Mouse (Mus musculus): ENCODE measurements around the gene Col4a3bp. TPM values are rescaled to one million over a fixed set of nuclear protein-coding genes. Genes with fewer than 3 reads are reported as not detected.
"Not testable (repeated sequence)": the region's sequence is repeated elsewhere in the genome, so short reads cannot be mapped to it uniquely, and the experiment has no call there.

Col4a3bp gene
- polyA plus RNA-seq, 2 experiments = 4.5 to 5.7 TPM

DNA sequence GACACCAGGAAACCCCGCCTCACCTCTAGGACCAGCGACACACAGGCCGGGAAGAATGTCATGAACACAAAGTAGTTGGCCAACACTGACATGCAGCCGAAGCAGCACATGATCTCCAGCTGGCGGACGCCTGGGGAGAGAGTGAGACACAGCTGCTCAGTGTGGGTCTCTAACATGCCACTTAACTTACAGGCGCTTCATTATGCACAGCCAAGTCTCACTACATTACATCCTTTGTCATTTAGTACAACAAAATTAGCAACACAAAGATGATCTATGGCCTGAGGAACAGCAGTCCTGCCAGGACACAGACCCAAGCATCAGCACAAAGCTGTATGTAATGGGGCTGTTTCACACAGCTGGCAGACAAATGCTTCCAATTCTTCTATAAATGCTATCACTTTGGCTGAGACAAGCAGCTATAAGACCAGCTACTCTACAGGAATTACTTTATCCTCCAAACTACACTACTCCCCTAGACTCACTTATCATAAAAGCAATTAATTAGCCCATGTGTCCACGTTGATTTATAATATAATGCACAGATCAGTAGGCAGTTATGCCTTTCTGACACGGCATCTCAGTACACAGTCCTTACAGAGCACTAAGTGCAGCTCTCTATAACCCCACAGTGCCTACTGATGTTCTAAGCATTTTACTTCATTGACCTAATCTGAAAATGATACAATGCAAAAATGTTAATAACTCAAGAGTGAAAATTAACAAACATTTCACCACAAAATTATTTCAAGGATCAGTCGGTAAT is 117.9 kb downstream of the Col4a3bp start:
- H3K4me3 ChIP-seq (ENCODE audit: insufficient read depth in 1 of 2, low read depth in 2 of 2, low read length in 2 of 2) = no peak overlapping the region
- no peak for DNase-seq (ENCODE audit: low read depth in 3 of 3, low spot score in 3 of 3)
- no peak for TF ChIP-seq EP300 (IDR thresholded peaks at IDR 0.05; ENCODE audit: low read depth)
- TF ChIP-seq CTCF (IDR thresholded peaks at IDR 0.05; ENCODE audit: low read depth) = no peak
- no peak overlapping the region for H3K4me2 ChIP-seq (ENCODE audit: low read depth)
- ATAC-seq (ENCODE audit: insufficient read depth) = no peak
- H3K27ac ChIP-seq = no peak overlapping the region
- H3K36me3 ChIP-seq (replicated peaks; ENCODE audit: control insufficient read depth, insufficient read depth, low read depth) = peaks cover 92% of the 10 kb centered on the region
- no peaks in the 10 kb centered on the region for H3K27me3 ChIP-seq (ENCODE audit: control insufficient read depth, insufficient read depth, low read length)
- WGBS (ENCODE audit: insufficient replicate concordance) = 80% methylated on average over 10 of the region's 10 CpGs
- no peak overlapping the region for H3K9ac ChIP-seq (replicated peaks)
- no peaks in the 10 kb centered on the region for H3K9me3 ChIP-seq (ENCODE audit: control insufficient read depth, low read length)
- no peaks in the 10 kb centered on the region for H3K4me1 ChIP-seq (replicated peaks; ENCODE audit: control insufficient read depth in 2 of 2, insufficient read depth in 2 of 2, low read length in 1 of 2)

DNA sequence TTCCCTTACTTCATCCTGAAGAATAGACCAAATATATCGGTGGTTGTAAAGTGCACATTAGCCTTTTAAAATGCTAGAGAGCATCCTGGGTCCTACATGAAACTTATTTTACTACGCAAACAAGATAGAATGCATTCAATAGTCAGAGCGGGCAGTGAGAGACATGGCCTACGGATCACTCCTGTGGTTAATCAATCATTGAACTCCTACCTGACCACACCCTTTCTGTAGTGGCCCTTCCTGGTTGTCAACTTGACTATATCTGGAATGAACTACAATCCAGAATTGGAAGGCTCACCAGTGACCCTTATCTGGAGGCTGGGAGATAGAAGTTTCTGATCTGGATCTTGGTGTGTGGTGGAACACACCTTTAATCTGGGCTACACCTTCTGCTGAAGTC is 120.7 kb downstream of the Col4a3bp start:
- DNase-seq (ENCODE audit: low read depth in 3 of 3, low spot score in 3 of 3); H3K4me2 ChIP-seq (ENCODE audit: low read depth); H3K4me3 ChIP-seq (ENCODE audit: insufficient read depth in 1 of 2, low read depth in 2 of 2, low read length in 2 of 2); H3K9ac ChIP-seq (replicated peaks); H3K27ac ChIP-seq; ATAC-seq (ENCODE audit: insufficient read depth); H3K27me3 ChIP-seq (ENCODE audit: control insufficient read depth, insufficient read depth, low read length); H3K9me3 ChIP-seq (ENCODE audit: control insufficient read depth, low read length); H3K4me1 ChIP-seq (replicated peaks; ENCODE audit: control insufficient read depth in 2 of 2, insufficient read depth in 2 of 2, low read length in 1 of 2): not testable (repeated sequence)
- 88% methylated on average over 4 of the region's 4 CpGs for WGBS (ENCODE audit: insufficient replicate concordance)
- peaks cover 82% of the 10 kb centered on the region for H3K36me3 ChIP-seq (replicated peaks; ENCODE audit: control insufficient read depth, insufficient read depth, low read depth)

DNA sequence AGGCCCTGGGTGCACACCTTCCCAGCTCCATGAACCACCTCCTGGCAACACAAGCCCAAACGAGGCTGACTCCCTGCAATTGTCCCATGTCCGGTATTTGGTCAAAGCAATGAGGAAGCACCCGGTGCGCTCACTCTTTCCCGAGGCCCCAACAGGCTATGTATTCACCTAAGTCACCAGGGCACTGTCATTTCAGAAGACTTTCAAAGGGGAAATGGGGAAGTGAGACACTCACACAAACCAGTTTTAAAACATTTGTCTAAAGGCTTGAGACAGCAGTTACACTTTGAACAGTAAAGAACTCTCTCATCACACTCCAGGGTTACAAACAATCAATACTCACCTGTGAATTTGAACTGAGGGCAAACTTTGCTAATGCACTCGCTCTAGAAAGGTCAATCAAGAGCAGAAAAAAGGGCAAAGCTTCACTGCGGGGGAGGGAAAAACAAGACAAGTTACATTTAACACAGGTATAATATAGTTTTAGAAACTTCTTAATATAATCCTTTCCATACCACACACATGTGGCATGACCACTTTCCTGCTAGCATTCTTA is 122.1 kb downstream of the Col4a3bp start:
- Histone ChIP-seq H3K9ac (replicated peaks) (no peak overlapping the region), H3K4me1 (replicated peaks; ENCODE audit: control insufficient read depth in 2 of 2, insufficient read depth in 2 of 2, low read length in 1 of 2) (peaks cover 4 to 11% of the 10 kb centered on the region in 2 experiments), H3K9me3 (ENCODE audit: control insufficient read depth, low read length) (no peaks in the 10 kb centered on the region), H3K27me3 (ENCODE audit: control insufficient read depth, insufficient read depth, low read length) (no peaks in the 10 kb centered on the region), H3K4me2 (ENCODE audit: low read depth) (no peak overlapping the region), H3K36me3 (replicated peaks; ENCODE audit: control insufficient read depth, insufficient read depth, low read depth) (peaks cover 68% of the 10 kb centered on the region), H3K27ac (no peak overlapping the region), H3K4me3 (ENCODE audit: insufficient read depth in 1 of 2, low read depth in 2 of 2, low read length in 2 of 2) (no peak overlapping the region)
- WGBS (ENCODE audit: insufficient replicate concordance) = 70% methylated on average over 7 of the region's 7 CpGs
- no peak for DNase-seq (ENCODE audit: low read depth in 3 of 3, low spot score in 3 of 3)
- ATAC-seq (ENCODE audit: insufficient read depth) = no peak
- no peak for TF ChIP-seq EP300 (IDR thresholded peaks at IDR 0.05; ENCODE audit: low read depth)
- TF ChIP-seq CTCF (IDR thresholded peaks at IDR 0.05; ENCODE audit: low read depth) = no peak

DNA sequence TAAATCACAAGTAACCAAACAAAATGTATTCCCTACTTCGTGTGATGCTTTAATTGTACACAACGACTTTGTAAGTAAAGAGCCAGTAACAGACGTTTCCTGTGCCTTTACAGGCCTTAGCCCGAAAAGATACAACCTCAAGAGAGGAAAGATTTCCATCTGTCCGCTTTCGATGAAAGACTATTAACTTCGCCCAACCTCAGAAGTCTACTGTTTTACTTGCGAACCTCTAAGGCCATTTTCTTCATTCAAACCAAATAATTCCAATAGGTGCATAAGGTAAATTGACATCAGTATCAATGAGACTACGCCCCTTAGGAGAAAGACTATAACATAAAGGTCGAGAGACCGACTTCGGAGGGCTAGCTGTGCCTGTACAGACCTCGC is 127.6 kb downstream of the Col4a3bp start:
- H3K4me3 ChIP-seq (ENCODE audit: insufficient read depth in 1 of 2, low read depth in 2 of 2, low read length in 2 of 2) = peak overlapping the region; percentile 76 to 77
- H3K9me3 ChIP-seq (ENCODE audit: control insufficient read depth, low read length) = no peaks in the 10 kb centered on the region
- ATAC-seq (ENCODE audit: insufficient read depth) (no peak), DNase-seq (ENCODE audit: low read depth in 3 of 3, low spot score in 3 of 3) (no peak)
- TF ChIP-seq CTCF (IDR thresholded peaks at IDR 0.05; ENCODE audit: low read depth) (no peak), EP300 (IDR thresholded peaks at IDR 0.05; ENCODE audit: low read depth) (no peak)
- H3K27ac ChIP-seq = peak overlapping the region; percentile 63
- 2% methylated on average over 13 of the region's 13 CpGs for WGBS (ENCODE audit: insufficient replicate concordance)
- peak overlapping the region; percentile 81 for H3K9ac ChIP-seq (replicated peaks)
- H3K27me3 ChIP-seq (ENCODE audit: control insufficient read depth, insufficient read depth, low read length) = no peaks in the 10 kb centered on the region
- peaks cover 20% of the 10 kb centered on the region for H3K36me3 ChIP-seq (replicated peaks; ENCODE audit: control insufficient read depth, insufficient read depth, low read depth)
- peaks cover 13 to 24% of the 10 kb centered on the region in 2 experiments for H3K4me1 ChIP-seq (replicated peaks; ENCODE audit: control insufficient read depth in 2 of 2, insufficient read depth in 2 of 2, low read length in 1 of 2)
- peak overlapping the region; percentile 82 for H3K4me2 ChIP-seq (ENCODE audit: low read depth)

DNA sequence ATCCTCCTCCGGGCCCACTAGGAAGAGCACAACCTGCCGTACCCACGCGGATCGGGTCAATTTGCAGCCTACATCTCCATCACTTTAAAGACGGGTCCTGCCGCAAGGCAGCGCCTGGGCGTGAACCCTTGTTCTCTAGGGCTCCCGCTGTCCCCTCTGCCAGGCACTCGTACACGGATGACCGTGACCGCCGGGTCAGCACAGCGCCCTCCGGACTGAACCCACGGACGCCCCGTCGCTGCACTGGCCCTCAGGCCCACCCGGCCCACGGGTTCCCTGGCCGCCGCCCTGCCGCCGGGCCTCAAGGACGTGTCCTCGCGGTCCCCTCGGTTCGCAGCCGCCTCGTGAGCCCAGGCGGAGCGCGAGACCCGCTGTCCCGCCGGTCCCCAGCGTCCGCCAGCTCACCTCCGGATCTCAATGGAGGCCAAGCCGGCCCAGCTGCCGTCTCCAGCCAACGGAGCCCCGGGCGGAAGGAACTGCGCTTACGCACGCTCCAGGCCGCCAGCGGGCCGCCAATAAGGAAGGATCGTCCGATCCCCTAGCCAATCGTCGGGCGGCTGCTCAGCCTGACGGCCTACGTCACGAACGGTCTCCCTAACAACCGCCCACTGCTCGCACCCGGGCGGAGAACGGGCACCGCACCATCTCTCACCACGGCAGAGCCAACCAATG is 128.1 kb downstream of the Col4a3bp start, which contains the start of gene Hmgcr:
Gene Hmgcr, minus strand, starts transcription at position 531 of the 672 bp plus-strand sequence.
- WGBS (ENCODE audit: insufficient replicate concordance) = under 1% methylated on average over 70 of the region's 70 CpGs
- H3K4me3 ChIP-seq (ENCODE audit: insufficient read depth in 1 of 2, low read depth in 2 of 2, low read length in 2 of 2) = peak within 1 kb of the TSS; percentile 76 to 77
- no peaks in the 10 kb centered on the region for H3K9me3 ChIP-seq (ENCODE audit: control insufficient read depth, low read length)
- TF ChIP-seq CTCF (IDR thresholded peaks at IDR 0.05; ENCODE audit: low read depth) = peak; percentile 46; the same call in 1 of the 2 replicates
- no peak for TF ChIP-seq EP300 (IDR thresholded peaks at IDR 0.05; ENCODE audit: low read depth)
- peak; percentile 99 for ATAC-seq (ENCODE audit: insufficient read depth)
- peaks cover 14% of the 10 kb centered on the region for H3K36me3 ChIP-seq (replicated peaks; ENCODE audit: control insufficient read depth, insufficient read depth, low read depth)
- peaks cover 13 to 24% of the 10 kb centered on the region in 2 experiments for H3K4me1 ChIP-seq (replicated peaks; ENCODE audit: control insufficient read depth in 2 of 2, insufficient read depth in 2 of 2, low read length in 1 of 2)
- H3K4me2 ChIP-seq (ENCODE audit: low read depth) = peak within 1 kb of the TSS; percentile 82
- H3K27me3 ChIP-seq (ENCODE audit: control insufficient read depth, insufficient read depth, low read length) = no peaks in the 10 kb centered on the region
- H3K9ac ChIP-seq (replicated peaks) = peak within 1 kb of the TSS; percentile 81
- peak; percentile 94 to 95 (median 95) for DNase-seq (ENCODE audit: low read depth in 3 of 3, low spot score in 3 of 3)
- H3K27ac ChIP-seq = peak within 1 kb of the TSS; percentile 63

All from liver, embryonic 14.5 days (tissue).